Mouse (Mus musculus): ENCODE measurements around the gene Abcb10. TPM values are rescaled to one million over a fixed set of nuclear protein-coding genes. Genes with fewer than 3 reads are reported as not detected.

Abcb10 gene
- total and polyA plus RNA-seq, 2 experiments from 2014 or later: 17.2 to 34.5 TPM

DNA sequence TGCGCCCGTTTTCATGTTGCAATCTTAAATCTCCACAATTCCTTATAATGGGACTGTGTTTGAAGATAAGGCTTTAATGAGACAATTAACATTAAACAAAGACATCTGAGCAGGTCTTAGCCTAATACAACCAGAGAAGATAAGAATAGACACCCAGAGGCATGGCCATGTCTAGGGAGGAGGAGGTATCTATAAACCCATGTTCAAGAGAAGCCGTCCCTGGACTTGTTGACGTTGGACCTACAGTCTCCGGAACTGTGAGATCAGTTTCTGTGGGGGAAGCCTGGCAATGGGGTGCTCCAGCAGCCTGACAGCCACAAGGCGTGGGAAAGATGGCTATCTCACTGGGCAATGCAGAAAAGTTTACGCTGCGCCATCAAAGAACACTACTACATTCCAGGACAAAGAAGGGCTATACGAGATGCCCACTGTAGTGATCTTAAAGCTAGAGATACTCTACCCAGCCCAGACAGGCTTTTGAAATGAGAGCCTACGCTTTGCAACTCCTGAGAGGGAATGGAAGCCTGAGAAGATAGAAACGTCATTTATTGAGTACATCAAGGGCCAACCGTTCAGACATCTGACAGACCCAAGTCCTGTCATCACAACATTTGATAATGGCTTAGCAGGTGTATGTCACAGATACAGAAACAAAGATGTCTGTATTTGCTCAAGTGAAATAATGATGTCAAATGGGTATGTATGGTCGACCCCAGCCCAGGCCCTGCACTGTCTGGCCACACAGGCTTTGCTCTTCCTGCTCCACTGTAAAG, 7.5 kb upstream of the Abcb10 start:
- Histone ChIP-seq H3K4me3 (ENCODE audit: low read depth, low read length) (no peak overlapping the region), H3K36me3 (replicated peaks; ENCODE audit: control insufficient read depth, insufficient read depth, low read length) (peaks cover 9% of the 10 kb centered on the region; the same call in 1 of the 2 replicates), H3K4me2 (ENCODE audit: low read depth, low read length) (no peak overlapping the region), H3K27me3 (ENCODE audit: control insufficient read depth, insufficient read depth, low read length) (no peaks in the 10 kb centered on the region), H3K9ac (replicated peaks; ENCODE audit: low read depth, low read length) (no peak overlapping the region), H3K4me1 (ENCODE audit: control insufficient read depth, insufficient read depth) (peaks cover 9% of the 10 kb centered on the region), H3K27ac (ENCODE audit: low read depth) (no peak overlapping the region), H3K9me3 (replicated peaks; ENCODE audit: control insufficient read depth, low read length) (no peaks in the 10 kb centered on the region)
- ATAC-seq (ENCODE audit: insufficient read depth, low read depth): no peak
- no peak for TF ChIP-seq EP300 (IDR thresholded peaks at IDR 0.05; ENCODE audit: low read depth)
- TF ChIP-seq CTCF (IDR thresholded peaks at IDR 0.05; ENCODE audit: low read depth): no peak
- no peak for DNase-seq (ENCODE audit: low spot score)
- 58% methylated on average over 13 of the region's 13 CpGs for WGBS

DNA sequence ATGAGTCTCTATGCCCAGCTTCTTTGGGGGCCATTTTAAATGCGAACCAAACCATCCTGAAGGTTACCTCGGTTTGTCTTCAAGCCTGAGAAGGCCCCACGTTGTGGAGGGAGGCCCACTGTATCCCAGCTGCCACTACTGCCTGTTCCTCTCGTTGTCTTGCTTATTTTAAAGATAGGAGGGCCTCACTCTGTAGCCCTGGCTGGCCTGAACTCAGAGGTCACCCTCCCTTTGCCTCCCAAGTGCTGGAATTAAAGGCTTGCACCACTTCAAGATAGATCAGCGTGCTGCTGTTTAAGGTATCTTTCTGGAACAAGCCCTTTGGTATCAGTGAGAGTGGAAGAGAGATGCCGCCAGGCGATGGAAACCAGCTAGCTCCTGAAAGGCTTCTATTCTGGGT, 6.2 kb upstream of the Abcb10 start:
- Histone ChIP-seq H3K4me1 (ENCODE audit: control insufficient read depth, insufficient read depth) (peaks cover 9% of the 10 kb centered on the region), H3K4me2 (ENCODE audit: low read depth, low read length) (no peak overlapping the region), H3K27me3 (ENCODE audit: control insufficient read depth, insufficient read depth, low read length) (no peaks in the 10 kb centered on the region), H3K36me3 (replicated peaks; ENCODE audit: control insufficient read depth, insufficient read depth, low read length) (no peaks in the 10 kb centered on the region), H3K4me3 (ENCODE audit: low read depth, low read length) (no peak overlapping the region), H3K9ac (replicated peaks; ENCODE audit: low read depth, low read length) (0 out of 2 replicates have a peak overlapping the region, but pooled peaks have one; percentile 17), H3K27ac (ENCODE audit: low read depth) (peak overlapping the region; percentile 36), H3K9me3 (replicated peaks; ENCODE audit: control insufficient read depth, low read length) (no peaks in the 10 kb centered on the region)
- no peak for ATAC-seq (ENCODE audit: insufficient read depth, low read depth)
- no peak for DNase-seq (ENCODE audit: low spot score)
- 27% methylated on average over 7 of the region's 7 CpGs for WGBS
- TF ChIP-seq EP300 (IDR thresholded peaks at IDR 0.05; ENCODE audit: low read depth) (no peak), CTCF (IDR thresholded peaks at IDR 0.05; ENCODE audit: low read depth) (no peak)

DNA sequence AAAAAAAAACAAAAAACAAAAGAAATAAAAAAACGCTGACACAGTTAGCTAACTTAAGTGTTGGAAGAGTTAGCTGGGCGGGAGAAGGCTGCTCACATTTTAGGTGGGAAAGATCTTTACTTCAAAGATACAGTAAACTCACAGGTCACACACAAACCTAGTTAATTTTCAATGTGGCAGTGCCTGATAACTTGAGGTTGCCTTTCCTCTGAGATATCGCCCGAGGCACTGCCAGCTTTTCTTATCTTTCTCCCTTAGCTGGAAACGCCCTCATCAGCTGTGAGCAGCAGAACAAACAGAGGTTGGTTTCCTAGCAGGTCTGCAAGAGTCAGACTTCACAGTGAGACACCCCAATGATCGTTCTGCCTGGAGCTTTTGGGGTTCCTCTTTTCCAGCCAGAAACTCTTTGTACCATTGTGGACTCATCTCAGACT, 5.7 kb upstream of the Abcb10 start:
- Histone ChIP-seq H3K4me2 (ENCODE audit: low read depth, low read length) (no peak overlapping the region), H3K4me3 (ENCODE audit: low read depth, low read length) (no peak overlapping the region), H3K4me1 (ENCODE audit: control insufficient read depth, insufficient read depth) (peaks cover 9% of the 10 kb centered on the region), H3K9me3 (replicated peaks; ENCODE audit: control insufficient read depth, low read length) (no peaks in the 10 kb centered on the region), H3K27me3 (ENCODE audit: control insufficient read depth, insufficient read depth, low read length) (no peaks in the 10 kb centered on the region), H3K27ac (ENCODE audit: low read depth) (peak overlapping the region; percentile 36), H3K36me3 (replicated peaks; ENCODE audit: control insufficient read depth, insufficient read depth, low read length) (no peaks in the 10 kb centered on the region), H3K9ac (replicated peaks; ENCODE audit: low read depth, low read length) (0 out of 2 replicates have a peak overlapping the region, but pooled peaks have one; percentile 17)
- peak; percentile 33; the same call in 1 of the 2 replicates for ATAC-seq (ENCODE audit: insufficient read depth, low read depth)
- TF ChIP-seq CTCF (IDR thresholded peaks at IDR 0.05; ENCODE audit: low read depth): no peak
- no peak for TF ChIP-seq EP300 (IDR thresholded peaks at IDR 0.05; ENCODE audit: low read depth)
- 21% methylated on average over 6 of the region's 6 CpGs for WGBS
- DNase-seq (ENCODE audit: low spot score): peak; percentile 51

DNA sequence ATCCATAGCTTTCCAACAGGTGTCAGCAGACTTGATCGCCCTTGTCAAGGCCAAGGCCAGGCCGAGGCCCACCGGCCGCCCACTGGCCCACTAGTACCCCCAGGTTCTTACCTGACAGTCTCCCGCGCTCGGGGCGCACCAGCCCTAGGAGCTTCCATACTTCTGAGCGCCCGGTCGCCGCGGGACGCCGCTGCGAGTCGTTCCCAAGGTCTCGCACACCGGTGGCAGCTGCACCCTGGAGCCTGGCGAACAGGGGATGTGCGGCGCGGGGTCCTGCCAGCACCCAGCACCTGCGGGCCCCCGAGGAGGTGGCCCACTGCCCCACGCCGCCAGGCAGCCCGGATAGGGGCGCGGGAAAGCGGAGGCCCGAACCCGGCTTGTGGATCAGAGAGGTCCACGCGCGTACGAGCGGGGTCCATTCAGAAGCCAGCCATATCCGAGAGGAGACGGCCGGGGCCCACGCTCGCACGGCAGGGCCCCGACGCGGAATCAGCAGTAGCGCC, 580 bp downstream of the Abcb10 start:
- Histone ChIP-seq H3K27me3 (ENCODE audit: control insufficient read depth, insufficient read depth, low read length) (no peaks in the 10 kb centered on the region), H3K27ac (ENCODE audit: low read depth) (peak overlapping the region; percentile 91), H3K9me3 (replicated peaks; ENCODE audit: control insufficient read depth, low read length) (no peaks in the 10 kb centered on the region), H3K9ac (replicated peaks; ENCODE audit: low read depth, low read length) (peak overlapping the region; percentile 76), H3K4me2 (ENCODE audit: low read depth, low read length) (peak overlapping the region; percentile 98), H3K4me1 (ENCODE audit: control insufficient read depth, insufficient read depth) (peaks cover 10% of the 10 kb centered on the region), H3K4me3 (ENCODE audit: low read depth, low read length) (peak overlapping the region; percentile 83), H3K36me3 (replicated peaks; ENCODE audit: control insufficient read depth, insufficient read depth, low read length) (no peaks in the 10 kb centered on the region)
- under 1% methylated on average over 48 of the region's 48 CpGs for WGBS
- peak; percentile 14 for ATAC-seq (ENCODE audit: insufficient read depth, low read depth)
- DNase-seq (ENCODE audit: low spot score): no peak
- TF ChIP-seq CTCF (IDR thresholded peaks at IDR 0.05; ENCODE audit: low read depth) (no peak), EP300 (IDR thresholded peaks at IDR 0.05; ENCODE audit: low read depth) (no peak)

DNA sequence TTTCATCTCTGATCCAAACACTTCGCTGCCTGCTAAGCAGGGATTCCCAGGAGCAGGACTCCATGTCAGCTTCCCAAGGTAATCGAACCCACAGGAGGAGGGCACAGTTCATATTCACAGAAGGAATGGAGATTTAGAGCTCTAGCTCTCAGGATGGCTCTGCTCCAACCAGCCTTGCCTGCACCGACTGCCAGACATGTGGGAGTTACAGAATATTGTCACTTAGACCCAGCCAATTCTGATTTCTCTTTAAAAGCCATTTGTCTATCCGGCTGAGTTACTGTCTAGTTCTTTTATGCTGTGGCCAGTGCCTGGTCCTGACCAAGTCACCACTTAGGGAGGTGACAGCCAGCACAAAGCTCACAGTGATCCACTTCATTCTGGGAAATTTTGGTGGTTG, 1.2 kb downstream of the Abcb10 start:
- peak overlapping the region; percentile 98 for H3K4me2 ChIP-seq (ENCODE audit: low read depth, low read length)
- TF ChIP-seq EP300 (IDR thresholded peaks at IDR 0.05; ENCODE audit: low read depth) (no peak), CTCF (IDR thresholded peaks at IDR 0.05; ENCODE audit: low read depth) (no peak)
- DNase-seq (ENCODE audit: low spot score): peak; percentile 15
- peaks cover 10% of the 10 kb centered on the region for H3K4me1 ChIP-seq (ENCODE audit: control insufficient read depth, insufficient read depth)
- ATAC-seq (ENCODE audit: insufficient read depth, low read depth): no peak
- no peaks in the 10 kb centered on the region for H3K9me3 ChIP-seq (replicated peaks; ENCODE audit: control insufficient read depth, low read length)
- H3K4me3 ChIP-seq (ENCODE audit: low read depth, low read length): no peak overlapping the region; the same call in 1 of the 2 replicates
- H3K27me3 ChIP-seq (ENCODE audit: control insufficient read depth, insufficient read depth, low read length): no peaks in the 10 kb centered on the region
- H3K27ac ChIP-seq (ENCODE audit: low read depth): no peak overlapping the region
- no peaks in the 10 kb centered on the region for H3K36me3 ChIP-seq (replicated peaks; ENCODE audit: control insufficient read depth, insufficient read depth, low read length)
- WGBS: 37% methylated on average over 4 of the region's 4 CpGs
- H3K9ac ChIP-seq (replicated peaks; ENCODE audit: low read depth, low read length): peak overlapping the region; percentile 9; the same call in 1 of the 2 replicates
